Mouse (Mus musculus) heart, adult 8-10 months (tissue): Measurements from ENCODE around the gene Gm37240. TPM values are rescaled to one million over a fixed set of nuclear protein-coding genes. Genes with fewer than 3 reads are reported as not detected.

Source experiments
- DNase-seq: peaks from one replicate; pipeline ENCODE4 v3.0.0; 2022; ENCODE audit warnings: low spot score
- total RNA-seq, 4 experiments: library from RNA; stranded (reverse); gene quantifications; 2 replicates each; pipeline ENCODE4 v1.2.4; 2022

Gene Gm37240
- total RNA-seq, 4 experiments from 2014 or later: 36.8 to 49.5 (median 39.2) TPM

DNA sequence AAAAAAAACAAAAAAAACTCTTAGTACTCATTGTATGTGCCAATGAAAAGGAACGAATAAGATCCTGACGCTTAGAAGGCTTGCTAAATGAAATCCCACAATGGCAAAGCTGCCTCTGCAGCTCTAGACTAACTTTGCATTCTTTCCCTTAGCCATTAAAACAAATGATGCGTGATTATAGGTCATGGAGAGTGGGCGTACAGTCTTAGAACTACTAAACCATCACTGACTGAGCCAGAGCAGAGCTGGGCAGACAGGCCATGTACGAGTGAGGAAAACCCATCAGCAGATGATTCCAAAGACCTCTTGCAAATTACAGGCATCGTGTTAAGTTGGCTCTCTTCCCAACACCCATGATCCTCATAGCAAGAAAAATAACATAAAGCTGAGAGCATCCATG is 59.5 kb downstream of the Gm37240 start:
- DNase-seq: no peak

DNA sequence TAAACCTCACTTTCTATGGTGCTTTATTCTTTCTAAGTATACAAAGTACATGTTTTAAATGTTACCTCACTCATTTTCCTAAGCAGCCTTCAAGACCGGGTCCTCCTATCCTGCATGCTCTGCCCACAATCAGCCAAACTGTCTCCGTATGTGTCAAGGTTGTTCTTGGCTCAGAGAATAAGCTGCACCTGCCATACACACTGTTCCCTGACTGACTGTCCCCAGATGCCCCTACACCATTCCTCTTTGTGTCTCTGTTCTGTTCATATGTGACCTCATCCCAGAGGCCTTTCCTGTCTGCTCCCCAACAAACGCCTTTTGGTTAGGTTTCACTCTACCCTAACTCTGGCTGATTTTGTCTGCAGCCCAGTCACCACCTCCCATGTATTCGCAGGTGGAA is 60.0 kb downstream of the Gm37240 start:
- peak; percentile 22 for DNase-seq

DNA sequence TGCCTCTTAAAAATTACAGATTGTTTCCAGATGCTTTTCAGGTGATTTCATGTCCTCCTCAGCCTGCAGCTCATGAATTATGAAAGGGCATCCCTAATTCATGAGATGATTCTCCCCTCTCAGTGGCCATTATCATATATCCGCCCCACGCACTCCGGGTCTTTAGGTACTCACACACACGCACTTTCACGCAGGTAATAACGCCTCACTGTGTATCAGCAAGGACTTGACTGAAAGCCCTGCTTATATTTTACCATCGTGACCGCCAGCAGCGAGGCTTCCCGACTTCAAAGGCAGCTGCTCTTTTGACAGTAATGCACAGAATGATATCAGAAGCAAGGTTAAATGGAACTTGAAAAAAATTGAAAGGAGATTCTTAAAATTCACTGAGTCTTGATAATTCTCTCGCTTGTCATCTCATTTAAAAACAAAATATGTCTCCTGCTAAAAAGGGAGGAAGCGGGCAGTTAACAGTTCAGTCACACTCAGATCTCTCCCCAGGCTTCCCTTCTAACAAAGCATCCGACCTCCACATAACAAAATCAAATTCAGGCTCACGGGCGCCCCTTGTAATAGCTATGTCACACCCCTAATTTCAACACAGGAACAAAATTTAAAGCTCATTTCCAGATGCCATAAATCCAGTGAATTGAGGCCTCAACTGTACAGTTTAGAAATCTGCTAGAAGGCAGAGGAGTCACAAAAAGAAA is 66.3 kb downstream of the Gm37240 start:
- no peak for DNase-seq

DNA sequence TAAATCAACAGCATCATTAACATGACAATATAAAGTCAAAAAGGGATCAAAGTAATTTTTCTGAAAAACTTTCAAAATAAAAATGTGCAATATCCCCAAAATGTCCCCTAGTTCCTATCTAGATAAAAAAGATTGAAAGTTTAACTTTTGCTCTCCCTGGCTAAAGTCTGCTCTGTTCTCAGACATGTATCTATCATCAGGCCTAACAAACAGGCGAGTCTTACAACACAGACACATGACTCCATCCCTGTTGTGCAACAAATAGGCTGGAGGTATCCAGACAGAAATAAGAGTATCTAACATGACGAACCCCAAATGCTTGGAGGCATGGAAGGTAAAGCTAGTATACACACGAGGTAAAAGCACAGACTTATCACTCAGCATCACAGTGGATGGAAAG is 68.0 kb downstream of the Gm37240 start:
- no peak for DNase-seq

DNA sequence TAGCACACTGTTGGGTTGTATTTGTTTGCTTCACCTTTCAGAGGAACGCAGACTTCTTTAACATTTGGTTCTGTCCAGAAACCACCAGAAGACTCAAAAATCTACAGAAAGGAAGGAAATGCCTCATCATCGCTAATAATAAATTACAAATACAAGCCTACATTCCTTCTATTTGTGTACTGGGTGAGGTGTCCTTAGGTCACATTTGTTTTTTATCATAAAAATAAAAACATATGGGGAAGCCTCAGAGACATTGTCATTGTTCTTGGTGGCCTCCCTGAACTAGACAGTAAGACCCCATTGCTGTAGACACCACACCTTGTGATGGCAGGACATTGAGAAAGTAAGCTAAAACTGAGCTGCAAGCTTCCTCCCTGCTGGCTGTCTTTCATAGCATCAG is 70.1 kb downstream of the Gm37240 start, which contains the start of gene Fam160a1:
Gene Fam160a1 (minus strand): TSS at position 101 of the 400 bp plus-strand sequence.
- DNase-seq: no peak

DNA sequence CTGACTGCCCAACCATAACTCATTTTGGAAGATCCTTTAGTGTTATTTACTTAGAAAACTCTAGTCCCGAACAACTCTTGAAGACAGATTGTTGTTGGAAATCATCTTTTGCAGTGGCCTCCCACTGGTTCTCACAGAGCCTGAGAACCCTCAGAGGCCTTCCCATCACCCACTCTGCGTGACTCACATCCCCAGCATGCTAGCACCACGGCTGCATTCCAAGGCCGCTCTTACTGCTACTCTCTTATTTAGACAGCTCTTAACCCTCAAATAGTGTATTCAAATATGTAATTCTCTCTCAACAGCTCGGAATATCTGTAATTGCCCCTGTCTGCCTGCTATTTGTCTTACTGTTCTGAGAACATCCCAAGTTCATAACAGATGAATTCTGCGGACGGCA is 73.1 kb downstream of the Gm37240 start:
- peak; percentile 21 for DNase-seq

DNA sequence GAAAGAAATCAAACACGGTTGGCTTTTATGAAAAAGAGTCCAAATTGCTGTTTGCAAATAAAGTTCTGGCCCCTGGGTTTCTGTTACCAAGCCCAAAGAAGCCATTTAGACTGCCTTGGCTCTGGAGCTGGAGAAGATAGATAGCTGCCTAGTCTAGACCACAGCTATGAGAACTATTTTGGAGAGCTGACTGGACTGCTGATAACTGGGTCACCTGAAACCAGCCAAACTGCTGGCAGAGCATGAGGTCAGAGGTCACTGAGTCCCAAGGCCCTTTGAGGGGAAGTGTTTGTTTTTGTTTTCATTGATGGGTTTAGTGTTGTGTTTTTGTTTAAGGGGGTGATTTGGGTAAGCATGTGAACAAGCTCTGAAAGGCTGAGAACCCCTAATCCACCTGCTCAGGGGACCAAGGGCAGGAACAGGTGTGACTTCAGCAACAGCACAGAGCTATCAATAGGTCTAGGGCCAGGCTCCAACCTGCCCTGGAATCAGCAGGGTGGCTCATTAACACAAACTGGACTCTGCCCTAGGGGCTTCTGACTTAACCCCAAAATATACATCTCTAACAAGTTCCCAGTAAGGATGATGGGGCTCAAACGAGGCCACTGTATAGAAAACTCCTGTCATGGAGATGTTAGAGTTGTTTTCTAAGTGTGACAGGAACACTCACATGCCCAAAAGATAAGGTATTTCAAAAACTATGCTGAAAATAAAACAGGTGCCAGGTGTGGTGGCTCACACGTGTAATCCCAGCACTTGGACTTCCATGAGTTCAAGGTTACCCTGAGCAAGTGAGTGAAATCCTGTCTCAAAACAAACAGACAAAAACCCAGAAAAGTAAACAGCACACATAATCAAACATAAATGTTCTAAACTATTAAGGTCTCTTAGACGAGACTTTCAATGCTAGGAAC is 74.0 kb downstream of the Gm37240 start:
- DNase-seq: peak; percentile 30

DNA sequence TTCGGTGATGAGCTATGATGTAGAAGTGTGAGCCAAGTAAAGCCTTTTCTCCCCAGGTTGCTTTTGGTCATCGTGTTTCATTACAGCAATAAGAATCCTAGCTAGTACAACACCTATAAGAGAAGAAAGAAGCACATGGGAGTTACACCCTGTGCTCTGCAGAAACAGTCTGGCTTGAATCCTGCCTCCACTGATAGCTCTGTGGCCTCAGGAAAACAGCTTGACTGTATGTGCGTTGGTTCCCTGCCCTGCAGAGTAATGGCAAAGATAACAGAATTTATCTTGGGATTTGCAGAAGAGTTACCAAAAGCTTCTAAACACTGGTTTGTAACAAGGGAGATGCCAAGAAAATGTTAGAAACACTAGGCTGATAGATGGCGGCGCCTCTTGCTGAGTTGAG is 75.3 kb downstream of the Gm37240 start:
- no peak for DNase-seq

DNA sequence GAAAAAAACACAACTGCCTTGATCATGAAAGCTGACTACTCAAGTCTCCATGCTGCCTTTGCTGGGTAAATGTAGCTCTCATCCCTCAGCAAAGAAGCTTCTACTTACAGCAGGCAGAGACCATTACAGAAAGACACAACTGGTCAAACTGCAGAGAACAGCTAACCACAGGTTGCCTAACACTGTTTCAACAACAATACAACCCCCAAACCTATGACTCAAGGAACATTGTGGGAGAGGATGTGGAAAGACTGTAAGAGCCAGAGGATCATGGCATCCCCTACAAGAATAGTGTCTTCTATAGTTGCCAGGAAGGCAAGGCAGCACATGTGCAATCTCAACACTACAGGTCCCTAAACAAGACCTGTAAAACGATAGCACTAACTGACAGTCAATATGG is 94.2 kb downstream of the Gm37240 start:
- no peak for DNase-seq

DNA sequence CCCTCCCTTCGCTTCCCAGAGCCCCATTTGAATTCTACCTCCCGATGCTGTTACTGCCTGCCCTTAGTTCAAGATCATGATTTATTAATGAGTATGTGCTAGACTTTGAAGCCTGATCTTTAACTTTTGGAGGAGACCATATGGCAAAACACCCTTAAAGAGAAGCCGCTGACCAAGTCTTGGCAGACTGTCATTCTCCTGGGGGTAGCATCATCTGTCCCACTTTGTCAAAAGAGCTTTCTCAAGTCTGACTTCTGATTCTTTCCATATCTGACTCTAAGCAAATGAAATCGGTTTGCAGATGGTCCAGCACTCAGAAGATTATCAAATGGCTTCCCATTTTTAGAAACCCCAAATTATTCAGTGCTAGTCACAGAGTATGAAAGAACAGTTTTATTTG is 97.6 kb downstream of the Gm37240 start:
- no peak for DNase-seq

DNA sequence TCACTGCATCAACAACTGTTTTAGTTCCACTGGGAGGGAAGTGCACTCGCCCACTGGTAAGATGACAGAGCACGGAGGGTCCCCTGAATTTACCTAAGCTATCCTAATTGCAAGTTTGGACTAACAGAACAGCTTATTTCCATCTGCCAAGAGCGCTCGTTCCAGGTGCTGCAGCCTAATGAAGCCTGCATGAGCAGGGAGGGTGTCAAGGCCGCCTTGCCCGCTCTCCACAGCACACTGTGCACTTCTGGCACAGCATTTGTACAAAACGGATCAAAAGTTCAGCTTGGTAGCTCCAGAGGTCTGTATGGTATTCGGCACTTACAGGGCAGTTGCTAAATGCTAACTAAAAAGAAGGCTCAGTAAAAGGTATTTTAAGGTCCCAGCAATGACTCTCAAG is 100.8 kb downstream of the Gm37240 start:
- no peak for DNase-seq

DNA sequence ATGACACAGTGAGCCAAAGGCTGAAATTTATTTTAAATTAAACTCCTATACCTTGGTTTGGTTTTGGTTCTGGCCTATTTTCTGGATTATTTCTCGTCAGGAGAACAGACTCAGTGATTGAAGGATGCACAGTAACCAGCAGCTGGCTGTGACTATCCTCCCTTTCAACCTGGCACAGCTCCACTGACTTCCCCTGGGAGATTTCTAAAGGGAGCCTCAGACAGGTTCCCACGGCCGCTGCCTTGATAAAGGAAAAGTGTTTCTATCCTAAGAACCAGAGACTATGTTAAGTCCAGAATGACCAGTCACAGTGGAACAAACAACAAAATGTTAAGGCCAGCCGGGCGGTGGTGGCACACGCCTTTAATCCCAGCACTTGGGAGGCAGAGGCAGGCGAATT is 106.4 kb downstream of the Gm37240 start:
- DNase-seq: peak; percentile 41

DNA sequence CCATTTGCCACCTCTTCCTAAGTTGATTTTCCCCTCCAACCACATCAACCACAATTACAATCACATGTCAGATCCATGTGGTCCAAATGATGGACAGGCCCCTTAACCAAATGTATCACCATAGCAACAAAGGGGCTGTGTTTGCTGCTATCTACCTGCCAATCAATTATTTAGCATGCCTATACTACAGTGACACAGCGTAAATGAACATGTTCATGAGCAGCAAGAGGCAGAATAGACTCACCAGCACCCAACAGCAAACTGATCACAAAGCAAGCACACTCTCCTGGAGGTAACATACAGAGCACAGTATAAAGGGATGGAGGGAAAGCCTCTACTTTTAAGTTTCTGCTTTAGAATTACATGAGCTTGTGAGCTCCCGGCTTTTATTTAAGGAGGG is 107.0 kb downstream of the Gm37240 start:
- no peak for DNase-seq

DNA sequence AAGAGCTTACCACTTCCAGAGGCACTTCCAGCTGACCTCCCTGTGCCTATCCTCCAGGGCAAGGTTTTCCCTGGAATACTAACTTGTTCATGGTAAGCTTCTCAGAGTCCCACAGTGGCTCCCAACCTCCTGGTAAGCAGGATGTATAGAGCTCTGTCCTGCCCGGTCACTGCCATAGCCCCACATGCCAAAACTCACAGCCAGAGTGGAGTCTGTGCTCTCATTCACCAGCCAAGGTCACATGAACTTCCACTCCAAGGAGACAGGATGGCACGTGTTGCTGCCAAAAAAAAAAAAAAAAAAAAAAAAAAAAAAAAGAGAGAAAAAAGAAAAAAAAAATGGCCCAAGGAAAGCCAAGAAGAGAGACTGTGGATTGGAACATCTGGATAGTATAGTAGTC is 109.5 kb downstream of the Gm37240 start:
- no peak for DNase-seq

DNA sequence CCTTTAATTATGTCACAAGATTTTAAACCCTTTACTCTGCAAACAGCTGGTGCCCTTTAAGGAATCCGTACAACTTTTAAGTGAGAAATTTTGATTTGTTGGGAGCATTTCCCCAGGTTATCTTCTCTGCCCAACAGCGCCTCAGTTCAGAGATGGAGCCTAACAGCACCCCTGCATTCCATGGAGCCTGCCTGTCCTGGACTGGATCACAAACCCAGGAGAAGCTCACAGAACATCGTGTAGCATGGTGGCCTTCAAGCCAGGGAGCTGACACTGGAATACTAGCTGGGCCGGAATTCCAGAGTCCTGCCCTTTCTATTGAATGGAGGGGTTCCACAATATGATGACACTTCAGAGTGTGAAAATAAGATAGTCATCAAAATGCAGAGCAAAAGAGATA is 110.0 kb downstream of the Gm37240 start:
- no peak for DNase-seq

DNA sequence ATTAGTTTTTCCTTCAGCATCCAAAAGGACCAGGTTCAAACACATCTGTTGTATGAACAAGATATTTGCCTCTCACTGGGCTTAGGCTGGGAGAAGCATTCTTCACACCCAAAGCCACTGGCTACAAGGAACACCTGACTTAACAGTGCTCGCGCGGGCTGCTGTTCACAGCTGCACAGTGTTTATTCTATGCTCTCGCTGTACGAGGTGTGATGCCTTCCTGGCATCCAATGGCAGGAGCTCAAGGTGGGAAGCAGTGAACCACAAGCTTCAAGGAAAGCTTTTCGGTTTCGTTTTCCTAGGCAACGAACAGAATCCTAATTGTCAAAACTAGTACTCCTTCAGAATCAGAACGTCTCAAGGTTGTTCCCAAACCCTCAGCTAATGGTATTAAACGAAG is 110.6 kb downstream of the Gm37240 start:
- no peak for DNase-seq

DNA sequence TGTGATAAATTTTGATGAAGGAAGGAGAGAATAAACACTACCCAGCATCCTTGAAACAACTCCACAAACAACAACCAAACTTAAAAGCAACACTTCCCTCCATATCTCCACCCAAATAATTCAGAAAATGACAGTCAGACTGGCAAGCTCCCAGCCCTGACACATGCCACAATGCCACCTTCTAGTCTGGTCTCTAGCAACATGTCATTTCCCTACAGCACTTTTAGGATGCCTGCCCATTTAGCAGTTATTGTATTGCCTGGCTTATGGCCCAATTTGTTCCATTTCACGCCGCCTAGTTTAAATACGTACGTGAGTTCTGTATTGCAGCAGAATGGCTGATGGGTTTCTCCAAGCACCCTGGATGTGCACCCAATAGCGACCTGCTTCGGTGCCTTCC is 111.2 kb downstream of the Gm37240 start:
- no peak for DNase-seq

DNA sequence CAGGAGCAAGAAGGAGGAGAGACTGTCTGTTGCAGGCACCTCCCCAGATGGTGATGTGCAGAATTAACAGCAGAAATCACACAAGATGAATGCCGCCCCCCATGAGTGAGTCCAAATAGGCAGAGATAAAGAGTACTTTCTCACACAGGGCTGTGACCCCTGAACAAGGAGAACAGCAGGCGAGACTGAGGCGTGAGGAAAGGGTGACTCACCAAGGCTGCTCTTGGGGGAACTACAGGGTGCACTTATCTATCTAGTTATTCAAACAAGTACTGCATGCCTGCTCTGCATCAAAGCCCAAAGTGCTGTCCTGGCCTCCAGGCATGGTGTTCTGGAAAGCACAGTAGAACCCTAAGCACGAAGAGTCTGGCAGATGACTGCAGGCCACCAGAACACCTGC is 113.4 kb downstream of the Gm37240 start:
- peak; percentile 28 for DNase-seq

DNA sequence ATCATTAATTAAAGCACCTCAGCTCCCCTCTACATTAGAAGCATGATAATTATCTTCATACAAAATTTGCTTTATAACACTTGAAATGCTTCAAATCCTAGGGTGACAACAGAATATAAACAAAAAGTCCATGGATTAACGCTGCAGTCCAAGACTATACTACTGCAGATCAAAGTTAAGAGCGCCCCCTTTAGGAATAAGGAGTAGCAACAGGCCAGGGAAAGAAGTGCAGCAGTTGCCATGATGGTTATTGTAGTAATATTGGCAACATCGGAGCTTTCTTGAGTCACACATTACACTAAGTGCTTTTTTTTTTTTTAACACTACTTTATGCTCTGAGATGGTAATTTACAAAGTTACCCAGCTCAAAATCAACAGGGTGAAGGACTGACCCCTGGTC is 113.9 kb downstream of the Gm37240 start:
- no peak for DNase-seq

DNA sequence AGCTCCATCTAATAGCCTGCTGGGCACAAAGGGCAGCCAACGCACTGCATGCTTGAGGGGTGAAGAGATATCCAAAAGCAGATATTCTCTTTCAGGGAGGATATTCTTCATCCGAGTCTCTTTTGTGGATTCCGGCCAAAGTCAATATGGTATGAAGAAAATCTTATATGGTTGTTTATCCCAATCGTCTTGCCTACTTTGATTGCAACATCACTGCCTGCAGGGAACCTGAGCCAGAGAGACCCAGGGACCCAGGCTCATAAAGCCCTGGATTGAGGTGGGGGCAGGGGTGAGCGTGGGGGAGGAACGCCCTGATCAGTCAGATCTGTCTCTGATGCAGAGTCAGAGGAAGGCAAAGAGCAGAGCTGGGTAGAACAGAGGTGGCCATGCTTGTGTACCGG is 122.4 kb downstream of the Gm37240 start:
- no peak for DNase-seq

DNA sequence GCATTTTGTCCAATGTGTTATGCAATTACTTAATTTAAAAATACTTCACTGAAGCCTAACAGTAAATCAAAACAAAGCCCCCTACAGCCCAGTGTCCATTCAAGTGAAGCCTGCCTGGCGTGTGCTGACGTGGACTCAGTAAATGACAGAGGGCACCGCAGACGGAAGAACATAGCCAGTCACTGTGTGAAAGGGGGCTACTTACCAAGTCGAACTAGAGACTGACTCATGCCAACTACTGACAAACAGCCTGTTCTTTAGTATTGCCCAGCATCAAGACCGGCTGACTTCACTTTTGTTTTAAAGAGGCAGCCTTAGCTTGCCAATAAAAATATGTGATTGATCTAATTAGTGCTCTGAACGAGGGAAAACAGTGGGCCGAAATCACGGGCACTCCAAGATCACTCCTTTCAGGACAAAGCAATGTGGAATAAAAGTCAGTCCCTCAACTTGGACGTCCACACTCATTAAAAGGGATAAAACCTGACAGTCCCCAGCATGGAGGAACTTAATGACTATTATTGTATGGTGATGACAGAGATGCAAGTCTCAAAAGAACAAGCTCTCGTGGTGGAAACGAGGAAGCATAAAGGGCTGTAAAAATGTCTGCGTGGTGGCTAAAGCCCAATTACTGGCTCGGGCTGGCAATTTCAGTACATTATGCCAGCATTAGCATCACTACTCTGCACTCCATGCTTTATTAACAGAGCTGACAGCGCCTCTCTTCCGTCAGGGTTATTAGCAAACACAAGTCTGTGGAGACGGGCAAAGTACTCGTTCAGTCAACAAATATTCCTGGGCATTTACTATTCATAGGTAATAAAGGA is 123.1 kb downstream of the Gm37240 start:
- no peak for DNase-seq

DNA sequence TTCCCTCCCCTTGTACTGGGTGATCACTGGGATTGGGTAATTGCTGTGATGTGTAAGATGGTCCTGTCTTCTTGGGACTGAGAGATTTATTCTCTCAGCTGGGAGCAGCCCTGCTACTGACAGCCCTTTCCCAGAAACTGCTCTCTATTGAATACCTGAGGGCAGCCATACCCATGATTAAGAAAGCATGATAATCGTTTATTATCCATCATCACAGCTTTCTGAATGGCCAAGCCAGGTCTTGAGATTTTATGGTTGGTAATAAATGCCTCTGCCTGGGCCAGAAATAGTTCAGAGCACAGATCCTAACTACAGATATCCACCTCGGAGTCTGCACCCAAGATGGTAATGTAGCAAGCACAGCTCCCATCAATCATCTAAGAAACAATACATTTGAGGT is 129.4 kb downstream of the Gm37240 start:
- DNase-seq: no peak
